Mouse (Mus musculus): Measurements from ENCODE around the gene Pigt.

Gene Pigt

DNA sequence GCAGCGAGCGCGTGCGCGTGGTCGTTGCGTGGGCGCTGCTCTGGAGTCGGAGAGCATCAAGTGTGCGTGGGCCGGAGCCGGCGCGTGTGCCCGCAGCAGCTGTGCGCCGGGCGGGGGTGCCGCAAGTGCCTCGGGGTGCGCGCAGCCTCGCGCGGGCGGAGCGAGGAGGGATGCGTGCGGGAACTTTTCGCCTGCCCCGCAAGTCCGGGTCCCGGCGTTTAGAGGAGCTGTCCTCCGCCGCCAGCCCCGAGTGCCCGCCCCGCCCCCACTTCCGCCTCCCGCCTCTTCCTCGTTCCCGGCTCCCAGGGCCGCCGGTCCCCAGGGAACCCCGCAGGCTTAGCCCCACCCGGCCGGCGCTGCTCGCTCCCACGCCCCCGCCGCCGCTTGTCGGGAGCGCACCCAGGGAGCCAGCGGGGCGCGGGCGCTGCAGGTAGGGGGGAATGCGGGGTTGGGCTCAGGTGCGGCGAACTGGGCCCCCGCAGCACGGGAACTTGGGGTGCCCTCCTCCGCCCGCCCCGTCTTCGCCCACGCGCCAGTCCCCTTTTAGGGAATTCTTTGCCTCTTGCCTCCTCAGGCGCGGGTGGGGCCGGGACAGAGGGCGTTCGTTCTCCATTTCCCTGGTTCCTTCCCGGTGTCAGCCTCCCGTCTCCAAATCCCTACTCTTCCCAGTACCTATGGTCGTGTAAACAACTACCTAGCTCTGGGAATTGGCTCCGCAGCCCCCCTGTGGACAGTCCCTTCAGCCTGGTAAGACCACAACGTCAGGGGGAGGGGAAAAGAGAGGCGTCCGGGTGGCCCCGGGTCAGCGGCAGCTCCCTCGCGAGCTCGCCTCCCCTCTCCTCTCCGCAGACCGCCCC lies 10.8 kb upstream of the Pigt start:
- peak; percentile 83 for DNase-seq (ENCODE audit: low spot score)

- no peak for DNase-seq (ENCODE audit: low spot score)
These were observed 10.2 kb upstream of the Pigt start for GRCm38 (mm10) chr2:164487115-164487527.

DNA sequence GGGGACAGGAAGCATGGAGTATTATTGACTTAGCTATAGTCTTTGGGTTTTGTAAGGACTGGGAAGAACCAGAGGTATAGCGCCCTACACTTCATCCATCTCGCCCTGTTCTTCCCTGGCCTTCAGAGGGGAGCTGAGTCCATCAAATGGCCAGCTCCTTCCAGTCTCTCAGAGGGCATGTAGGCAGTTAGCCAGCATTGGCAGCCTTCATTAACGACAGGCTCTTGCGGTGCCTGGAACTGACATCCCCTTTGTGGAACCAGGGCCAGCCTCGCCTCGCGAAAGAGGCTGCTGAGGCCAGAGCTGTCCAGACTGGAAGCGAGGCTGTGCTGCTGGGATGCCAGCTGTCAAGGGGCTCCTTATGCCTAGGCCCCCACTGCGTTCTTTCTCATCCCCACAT lies 9.5 kb upstream of the Pigt start:
- DNase-seq (ENCODE audit: low spot score): peak; percentile 83

- DNase-seq (ENCODE audit: low spot score): no peak
These were observed 3.2 kb upstream of the Pigt start for GRCm38 (mm10) chr2:164494126-164494525.

GRCm38 (mm10) chr2:164496331-164496730 lies 989 bp upstream of the Pigt start:
- no peak for DNase-seq (ENCODE audit: low spot score)

DNA sequence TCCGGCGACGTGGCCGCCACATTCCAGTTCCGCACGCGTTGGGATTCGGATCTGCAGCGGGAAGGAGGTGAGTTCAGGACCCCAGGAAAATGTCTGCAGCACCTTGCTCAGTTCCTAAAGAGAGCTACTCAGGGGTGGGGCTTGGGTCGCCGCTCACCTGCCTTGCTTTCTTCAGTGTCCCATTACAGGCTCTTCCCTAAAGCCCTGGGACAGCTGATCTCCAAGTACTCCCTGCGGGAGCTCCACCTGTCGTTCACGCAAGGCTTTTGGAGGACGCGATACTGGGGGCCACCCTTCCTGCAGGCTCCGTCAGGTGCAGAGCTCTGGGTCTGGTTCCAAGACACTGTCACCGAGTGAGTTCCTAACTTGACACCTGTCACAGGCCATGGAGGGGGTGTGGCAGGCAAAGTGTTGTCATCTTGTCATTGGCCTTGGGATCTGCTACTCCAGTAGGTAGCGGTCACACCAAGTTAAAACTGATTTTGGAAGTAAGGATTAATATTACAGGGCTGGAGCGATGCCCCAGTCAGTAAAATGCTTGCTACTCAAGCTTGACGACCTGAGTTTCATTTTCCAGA lies 460 bp downstream of the Pigt start:
- DNase-seq (ENCODE audit: low spot score): no peak

GRCm38 (mm10) chr2:164499317-164499716 lies 2.0 kb downstream of the Pigt start:
- DNase-seq (ENCODE audit: low spot score): no peak

DNA sequence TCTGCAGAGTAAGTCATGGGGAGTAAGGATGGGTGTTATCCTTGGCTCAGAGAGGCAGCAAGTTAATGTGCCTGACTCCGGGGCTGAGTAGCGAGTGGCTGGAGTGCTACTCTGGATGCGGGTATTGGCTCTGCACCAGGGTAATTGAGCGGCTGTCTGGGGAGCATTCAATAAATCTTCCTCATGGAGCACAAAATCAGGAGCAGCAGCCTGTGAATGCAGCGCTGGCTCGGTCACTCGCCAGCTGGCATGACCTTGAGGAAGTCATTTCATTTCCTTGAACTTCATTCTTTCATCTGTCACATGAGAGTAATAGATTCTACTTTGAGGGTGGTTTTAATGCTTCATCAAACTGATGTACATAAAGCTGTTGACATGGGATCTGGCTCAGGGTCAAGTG lies 3.2 kb downstream of the Pigt start:
- no peak for DNase-seq (ENCODE audit: low spot score)

DNA sequence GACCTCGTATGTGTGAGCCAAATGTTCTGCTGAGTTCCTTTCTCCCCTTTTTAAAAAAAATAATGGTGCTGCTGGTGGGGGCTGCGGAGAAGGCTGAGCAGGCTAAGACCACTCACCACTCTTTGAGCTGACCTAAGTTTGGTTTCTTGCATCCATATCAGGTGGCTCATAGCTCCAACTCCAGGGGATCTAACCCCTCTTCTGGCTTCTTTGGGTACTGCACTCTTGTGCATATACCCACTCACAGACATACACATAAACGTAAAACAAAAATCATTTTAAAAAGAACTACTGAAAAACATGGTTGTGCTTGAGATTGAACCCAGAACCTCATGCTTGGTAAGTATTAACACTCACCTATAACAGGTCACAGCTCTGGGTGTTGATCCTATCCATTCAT lies 7.6 kb downstream of the Pigt start:
- no peak for DNase-seq (ENCODE audit: low spot score)

- no peak for DNase-seq (ENCODE audit: low spot score)
These were observed 8.5 kb downstream of the Pigt start for GRCm38 (mm10) chr2:164505619-164506347.

- no peak for DNase-seq (ENCODE audit: low spot score)
These were observed 10.5 kb downstream of the Pigt start for GRCm38 (mm10) chr2:164507811-164508210.

GRCm38 (mm10) chr2:164510621-164511190 lies 13.4 kb downstream of the Pigt start:
- no peak for DNase-seq (ENCODE audit: low spot score)

GRCm38 (mm10) chr2:164512121-164512909 lies 15.0 kb downstream of the Pigt start:
- no peak for DNase-seq (ENCODE audit: low spot score)

DNA sequence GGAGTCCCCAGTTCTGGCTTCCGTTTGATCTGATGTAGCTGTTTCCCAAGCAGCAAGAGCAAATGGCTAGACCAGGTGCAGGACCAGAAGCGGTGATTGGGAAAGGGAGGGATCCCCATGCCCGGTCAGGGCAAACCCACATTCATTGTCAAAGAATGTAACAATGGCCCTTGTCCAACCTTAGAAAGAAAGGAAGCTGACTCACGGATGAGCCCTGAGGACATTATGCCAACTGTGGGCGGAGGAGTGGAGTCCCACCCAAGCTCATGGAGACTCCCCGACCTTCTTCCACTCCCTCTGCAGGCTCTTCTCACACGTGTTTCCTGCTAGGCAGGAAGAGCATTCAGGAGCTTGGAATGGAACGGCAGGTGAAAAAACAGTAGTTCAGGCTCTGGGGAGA lies 16.1 kb downstream of the Pigt start:
- DNase-seq (ENCODE audit: low spot score): no peak

DNA sequence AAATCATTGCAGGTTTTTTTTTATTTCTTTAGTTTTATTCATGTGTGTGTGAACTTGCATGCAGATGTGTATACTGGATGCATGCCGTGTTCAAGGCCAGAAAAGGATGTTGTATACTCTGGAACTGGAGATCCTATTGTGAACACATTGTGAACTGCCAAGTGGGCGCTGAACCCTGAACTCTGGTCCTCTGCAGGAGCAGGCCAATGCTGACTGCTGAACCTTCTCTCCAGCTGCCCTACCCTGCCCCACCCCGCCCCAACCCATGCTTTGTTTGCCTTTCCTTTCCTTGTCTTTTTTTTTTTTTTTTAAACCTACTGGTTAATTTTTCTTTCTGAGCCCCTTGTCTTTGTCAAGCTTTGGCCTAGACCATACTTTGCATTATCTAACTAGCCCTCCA lies 17.6 kb downstream of the Pigt start:
- no peak for DNase-seq (ENCODE audit: low spot score)

- DNase-seq (ENCODE audit: low spot score): peak; percentile 48
These were observed 18.6 kb downstream of the Pigt start for GRCm38 (mm10) chr2:164515897-164516296.

DNA sequence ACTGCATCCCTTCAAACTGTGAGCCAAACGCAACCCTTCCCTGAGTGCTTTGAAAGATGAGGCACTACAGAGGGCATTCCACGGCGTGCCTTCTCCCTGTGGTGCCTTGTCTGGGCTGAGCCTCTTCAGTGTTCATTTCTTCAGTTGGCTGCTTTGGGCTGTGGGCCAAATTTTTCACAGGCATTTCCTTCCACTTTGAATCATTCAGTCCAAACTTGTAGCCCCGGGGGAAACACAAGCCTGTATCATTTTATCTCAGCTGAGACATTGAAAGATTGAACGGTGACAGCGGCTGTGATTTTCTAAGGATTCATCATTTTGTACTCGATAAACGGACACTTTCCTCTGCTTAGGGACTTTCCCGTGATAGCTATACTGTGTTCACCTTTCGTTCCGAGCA lies 19.3 kb downstream of the Pigt start:
- no peak for DNase-seq (ENCODE audit: low spot score)

DNA sequence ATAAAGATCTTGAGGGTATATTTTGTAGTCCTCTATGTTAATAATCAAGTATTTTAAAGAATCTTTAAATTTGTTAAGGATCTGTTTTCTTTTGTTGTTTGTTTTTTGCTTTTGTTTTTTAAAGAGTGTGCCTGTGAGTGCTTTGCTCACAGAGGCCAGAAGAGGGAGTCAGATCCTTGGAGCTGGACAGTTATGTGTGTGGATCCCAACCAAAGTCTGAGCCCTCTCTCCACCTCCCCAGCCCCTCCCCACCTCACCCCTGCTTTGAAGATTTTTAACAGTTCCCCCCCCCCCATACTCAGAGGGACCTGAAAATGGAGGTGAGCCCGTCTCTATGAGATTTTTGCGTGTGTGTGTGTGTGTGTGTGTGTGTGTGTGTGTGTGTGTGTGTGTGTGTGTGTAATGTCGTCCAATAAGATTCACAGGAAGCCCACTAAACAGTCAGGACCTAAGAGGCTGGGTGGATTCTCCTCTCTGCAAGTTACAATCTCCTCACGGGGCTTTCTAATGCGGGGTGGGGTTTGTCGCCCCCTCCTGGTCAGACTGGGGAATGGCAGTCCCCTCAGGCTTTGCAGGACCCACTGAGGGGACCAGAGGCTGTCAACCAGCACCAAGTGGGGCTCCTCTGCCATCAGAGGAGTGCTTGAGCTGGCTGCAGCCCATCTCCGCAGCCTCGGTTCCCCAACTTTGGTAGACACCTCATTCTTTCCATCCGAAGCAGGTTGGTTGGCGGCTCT lies 20.3 kb downstream of the Pigt start:
- DNase-seq (ENCODE audit: low spot score): peak; percentile 74

- no peak for DNase-seq (ENCODE audit: low spot score)
These were observed 21.2 kb downstream of the Pigt start for GRCm38 (mm10) chr2:164518266-164519170.

GRCm38 (mm10) chr2:164519171-164519526 lies 21.8 kb downstream of the Pigt start:
- DNase-seq (ENCODE audit: low spot score): no peak
